Mouse (Mus musculus): Measurements from ENCODE around the gene 8030474K03Rik. TPM values are rescaled to one million over a fixed set of nuclear protein-coding genes. Genes with fewer than 3 reads are reported as not detected.
"Not testable (repeated sequence)": the region's sequence is repeated elsewhere in the genome, so short reads cannot be mapped to it uniquely, and the experiment has no call there.

8030474K03Rik gene
- polyA plus RNA-seq, 1 experiment from 2014 or later, result not detected

DNA sequence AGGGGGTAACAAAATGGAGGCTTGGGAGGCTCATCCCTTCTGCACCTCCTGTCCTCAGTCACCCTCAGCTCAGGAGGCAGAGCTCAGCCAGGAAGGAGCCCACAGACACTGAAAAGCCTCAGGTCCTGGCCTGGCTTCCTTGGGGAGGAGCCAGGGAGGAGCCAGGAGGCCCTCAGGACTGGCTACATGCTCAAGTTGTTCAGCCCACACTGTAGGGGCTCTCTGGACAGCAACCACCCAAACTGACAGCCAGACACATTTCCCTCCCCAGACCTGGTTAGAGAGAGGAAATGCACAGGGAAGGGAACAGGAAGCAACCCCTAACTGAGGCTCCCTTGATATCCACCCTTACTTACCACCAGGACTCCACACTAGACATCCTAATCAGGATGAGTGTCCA is 25.5 kb downstream of the 8030474K03Rik start:
- not testable (repeated sequence) for H3K27ac ChIP-seq; H3K4me1 ChIP-seq; ATAC-seq (ENCODE audit: insufficient read depth, low FRiP score, low read depth); H3K4me3 ChIP-seq (replicated peaks); H3K9ac ChIP-seq; H3K4me2 ChIP-seq; H3K9me3 ChIP-seq; H3K36me3 ChIP-seq; H3K27me3 ChIP-seq (replicated peaks)

DNA sequence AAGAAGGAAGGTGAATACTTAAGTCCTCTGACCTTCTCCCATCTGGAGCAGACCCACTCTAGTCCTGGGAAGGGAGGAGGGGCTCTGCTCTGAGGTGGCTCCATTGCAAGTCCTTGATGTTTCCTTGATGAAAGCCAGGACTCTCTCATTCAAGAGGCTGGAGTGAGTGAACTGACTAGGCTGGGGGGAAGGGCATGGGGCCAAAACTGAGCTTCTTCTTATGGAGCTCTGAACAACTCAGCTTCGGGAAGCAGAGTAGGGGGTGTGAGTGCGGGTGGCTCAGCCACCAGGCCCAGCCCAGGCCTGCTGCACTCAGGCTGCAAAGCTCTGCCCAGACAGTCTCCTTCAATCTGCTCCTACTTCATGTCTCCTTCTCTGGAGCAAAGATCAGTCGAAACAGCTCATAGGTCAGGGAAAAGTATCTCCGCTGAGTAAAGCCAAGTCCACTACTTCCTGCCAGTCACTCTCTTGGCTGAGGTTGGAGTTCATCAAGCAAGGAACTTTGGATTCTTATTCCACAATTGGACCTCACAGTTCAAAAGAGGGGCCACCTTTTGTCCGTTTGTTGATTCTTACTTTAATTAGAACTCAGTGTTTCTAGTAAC is 52.8 kb downstream of the 8030474K03Rik start:
- WGBS, result 56% methylated on average over 5 of the region's 5 CpGs
- ATAC-seq (ENCODE audit: insufficient read depth, low FRiP score, low read depth), result peak; percentile 40; the same call in 1 of the 2 replicates
- Histone ChIP-seq H3K9me3 (no peaks in the 10 kb centered on the region), H3K4me3 (replicated peaks) (no peak overlapping the region), H3K4me2 (no peak overlapping the region), H3K27ac (no peak overlapping the region), H3K4me1 (peaks cover 4% of the 10 kb centered on the region; the same call in 1 of the 2 replicates), H3K36me3 (no peaks in the 10 kb centered on the region), H3K27me3 (replicated peaks) (peaks cover 28% of the 10 kb centered on the region; the same call in 1 of the 2 replicates), H3K9ac (no peak overlapping the region)

Other genes with a start within 250 kb of the 8030474K03Rik start
- 132 and 136 TPM in 2 replicates for gene Ogt, start 154.6 kb upstream of the 8030474K03Rik start, polyA plus RNA-seq (2015; fragmentation: Nextera tagmentation; extraction: Ambion mirVana)
- gene Cxcr3, start 60.4 kb upstream of the 8030474K03Rik start, polyA plus RNA-seq (2015; fragmentation: Nextera tagmentation; extraction: Ambion mirVana), result 0.44 and 0.46 TPM in 2 replicates
- 0.19 and 0.35 TPM in 2 replicates for gene Gm4779, start 233 bp upstream of the 8030474K03Rik start, polyA plus RNA-seq (2015; fragmentation: Nextera tagmentation; extraction: Ambion mirVana)
- 10.5 and 15.3 TPM in 2 replicates for gene Nhsl2, start 54.7 kb downstream of the 8030474K03Rik start, polyA plus RNA-seq (2015; fragmentation: Nextera tagmentation; extraction: Ambion mirVana)